Mouse (Mus musculus): Measurements from ENCODE around the gene Ankrd13d. TPM values are rescaled to one million over a fixed set of nuclear protein-coding genes. Genes with fewer than 3 reads are reported as not detected.

Ankrd13d gene
- polyA plus RNA-seq, 1 experiment from 2014 or later: 16.3 TPM

DNA sequence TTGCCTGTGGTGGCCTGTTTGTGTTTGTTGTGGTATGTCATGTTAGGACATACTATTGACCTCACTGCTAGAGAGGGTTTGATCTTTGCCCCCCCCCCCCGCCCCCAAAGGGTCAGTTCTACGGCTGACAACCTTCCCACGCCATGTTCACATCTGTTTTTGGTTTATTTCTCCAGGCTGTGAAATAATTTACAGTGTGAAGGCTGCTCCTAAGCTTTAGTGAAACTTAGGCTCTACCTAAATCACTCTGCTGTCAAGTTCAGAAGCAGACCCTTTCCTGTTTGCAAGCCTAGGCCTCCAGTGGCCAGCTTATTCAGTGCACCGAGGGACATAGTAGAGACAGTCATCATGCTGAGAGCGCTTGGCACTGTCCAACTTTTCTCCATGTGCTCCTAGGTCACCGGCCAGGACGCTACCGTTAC, 42.7 kb downstream of the Ankrd13d start:
- Histone ChIP-seq H3K9ac (ENCODE audit: low read length) (no peak overlapping the region), H3K36me3 (ENCODE audit: control insufficient read depth, insufficient read depth, low read length) (no peaks in the 10 kb centered on the region), H3K9me3 (replicated peaks; ENCODE audit: control insufficient read depth, low read length) (no peaks in the 10 kb centered on the region), H3K27me3 (replicated peaks; ENCODE audit: control insufficient read depth, insufficient read depth, low read length) (no peaks in the 10 kb centered on the region), H3K27ac (ENCODE audit: low read depth, low read length) (no peak overlapping the region), H3K4me2 (ENCODE audit: low read length) (no peak overlapping the region), H3K4me1 (ENCODE audit: control insufficient read depth, insufficient read depth, low read length) (no peaks in the 10 kb centered on the region), H3K4me3 (ENCODE audit: low read depth, low read length) (no peak overlapping the region)
- DNase-seq (ENCODE audit: low spot score) (no peak), ATAC-seq (no peak)
- 81% methylated on average over 8 of the region's 8 CpGs for WGBS

DNA sequence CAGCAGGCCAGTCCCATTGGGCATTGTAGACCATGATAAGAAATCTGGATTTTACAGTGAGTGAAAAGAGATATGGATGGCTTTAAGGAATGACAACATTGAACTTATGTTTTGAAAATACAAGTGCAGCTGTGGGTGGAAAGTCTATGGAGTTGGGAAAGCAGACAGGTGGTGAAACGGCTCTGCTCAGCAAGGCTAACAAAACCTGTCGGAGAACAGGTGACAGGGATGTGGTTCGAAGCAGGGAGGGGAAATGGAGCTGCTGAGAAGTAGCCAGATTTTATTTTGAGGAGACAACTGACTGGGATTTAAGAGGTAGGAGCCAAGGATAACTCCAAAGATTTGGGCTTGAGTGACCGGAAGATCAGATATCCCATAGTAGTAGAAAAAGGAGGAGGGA, 48.4 kb downstream of the Ankrd13d start:
- H3K4me2 ChIP-seq (ENCODE audit: low read length): no peak overlapping the region
- H3K4me1 ChIP-seq (ENCODE audit: control insufficient read depth, insufficient read depth, low read length): peaks cover 7% of the 10 kb centered on the region; the same call in 1 of the 2 replicates
- H3K4me3 ChIP-seq (ENCODE audit: low read depth, low read length): no peak overlapping the region
- no peak overlapping the region for H3K9ac ChIP-seq (ENCODE audit: low read length)
- DNase-seq (ENCODE audit: low spot score) (no peak), ATAC-seq (no peak)
- WGBS: 84% methylated on average over 4 of the region's 4 CpGs
- no peaks in the 10 kb centered on the region; the same call in 1 of the 2 replicates for H3K27me3 ChIP-seq (replicated peaks; ENCODE audit: control insufficient read depth, insufficient read depth, low read length)
- H3K36me3 ChIP-seq (ENCODE audit: control insufficient read depth, insufficient read depth, low read length): no peaks in the 10 kb centered on the region
- H3K9me3 ChIP-seq (replicated peaks; ENCODE audit: control insufficient read depth, low read length): no peaks in the 10 kb centered on the region
- H3K27ac ChIP-seq (ENCODE audit: low read depth, low read length): no peak overlapping the region

GRCm38 (mm10) chr19:4232651-4233050, 50.3 kb downstream of the Ankrd13d start:
- H3K27ac ChIP-seq (ENCODE audit: low read depth, low read length): no peak overlapping the region
- no peaks in the 10 kb centered on the region for H3K36me3 ChIP-seq (ENCODE audit: control insufficient read depth, insufficient read depth, low read length)
- ATAC-seq (no peak), DNase-seq (ENCODE audit: low spot score) (no peak)
- H3K9ac ChIP-seq (ENCODE audit: low read length): no peak overlapping the region; the same call in 1 of the 2 replicates
- no peaks in the 10 kb centered on the region; the same call in 1 of the 2 replicates for H3K27me3 ChIP-seq (replicated peaks; ENCODE audit: control insufficient read depth, insufficient read depth, low read length)
- peaks cover 7% of the 10 kb centered on the region; the same call in 1 of the 2 replicates for H3K4me1 ChIP-seq (ENCODE audit: control insufficient read depth, insufficient read depth, low read length)
- H3K9me3 ChIP-seq (replicated peaks; ENCODE audit: control insufficient read depth, low read length): no peaks in the 10 kb centered on the region
- H3K4me2 ChIP-seq (ENCODE audit: low read length): peak overlapping the region; percentile 75
- WGBS: 81% methylated on average over 7 of the region's 7 CpGs
- H3K4me3 ChIP-seq (ENCODE audit: low read depth, low read length): peak overlapping the region; percentile 57; the same call in 1 of the 2 replicates

DNA sequence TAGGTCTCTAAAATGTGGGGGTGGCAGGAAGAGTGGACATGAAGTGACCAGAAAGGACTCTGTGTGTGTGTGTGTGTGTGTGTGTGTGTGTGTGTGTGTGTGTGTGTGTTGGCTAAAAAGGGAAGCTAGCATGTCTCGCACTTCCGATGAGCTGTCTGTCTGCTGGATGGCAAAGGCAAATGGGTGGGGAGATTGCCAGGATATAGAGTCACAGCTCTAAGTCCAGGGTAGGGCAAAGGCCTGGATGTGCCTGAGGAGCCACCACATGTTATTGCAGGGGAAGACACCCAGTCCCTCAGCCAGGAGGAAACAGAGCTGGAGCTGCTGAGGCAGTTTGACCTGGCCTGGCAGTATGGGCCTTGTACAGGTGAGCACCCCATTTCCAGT, 50.8 kb downstream of the Ankrd13d start:
- Histone ChIP-seq H3K4me2 (ENCODE audit: low read length) (peak overlapping the region; percentile 75), H3K4me3 (ENCODE audit: low read depth, low read length) (peak overlapping the region; percentile 57), H3K9ac (ENCODE audit: low read length) (peak overlapping the region; percentile 68), H3K36me3 (ENCODE audit: control insufficient read depth, insufficient read depth, low read length) (no peaks in the 10 kb centered on the region), H3K27me3 (replicated peaks; ENCODE audit: control insufficient read depth, insufficient read depth, low read length) (no peaks in the 10 kb centered on the region; the same call in 1 of the 2 replicates), H3K9me3 (replicated peaks; ENCODE audit: control insufficient read depth, low read length) (no peaks in the 10 kb centered on the region), H3K27ac (ENCODE audit: low read depth, low read length) (peak overlapping the region; percentile 52; the same call in 1 of the 2 replicates), H3K4me1 (ENCODE audit: control insufficient read depth, insufficient read depth, low read length) (peaks cover 7% of the 10 kb centered on the region; the same call in 1 of the 2 replicates)
- ATAC-seq (0 out of 2 replicates have a peak, but pooled peaks have one; percentile 15), DNase-seq (ENCODE audit: low spot score) (no peak)
- 41% methylated on average over 2 of the region's 2 CpGs for WGBS

DNA sequence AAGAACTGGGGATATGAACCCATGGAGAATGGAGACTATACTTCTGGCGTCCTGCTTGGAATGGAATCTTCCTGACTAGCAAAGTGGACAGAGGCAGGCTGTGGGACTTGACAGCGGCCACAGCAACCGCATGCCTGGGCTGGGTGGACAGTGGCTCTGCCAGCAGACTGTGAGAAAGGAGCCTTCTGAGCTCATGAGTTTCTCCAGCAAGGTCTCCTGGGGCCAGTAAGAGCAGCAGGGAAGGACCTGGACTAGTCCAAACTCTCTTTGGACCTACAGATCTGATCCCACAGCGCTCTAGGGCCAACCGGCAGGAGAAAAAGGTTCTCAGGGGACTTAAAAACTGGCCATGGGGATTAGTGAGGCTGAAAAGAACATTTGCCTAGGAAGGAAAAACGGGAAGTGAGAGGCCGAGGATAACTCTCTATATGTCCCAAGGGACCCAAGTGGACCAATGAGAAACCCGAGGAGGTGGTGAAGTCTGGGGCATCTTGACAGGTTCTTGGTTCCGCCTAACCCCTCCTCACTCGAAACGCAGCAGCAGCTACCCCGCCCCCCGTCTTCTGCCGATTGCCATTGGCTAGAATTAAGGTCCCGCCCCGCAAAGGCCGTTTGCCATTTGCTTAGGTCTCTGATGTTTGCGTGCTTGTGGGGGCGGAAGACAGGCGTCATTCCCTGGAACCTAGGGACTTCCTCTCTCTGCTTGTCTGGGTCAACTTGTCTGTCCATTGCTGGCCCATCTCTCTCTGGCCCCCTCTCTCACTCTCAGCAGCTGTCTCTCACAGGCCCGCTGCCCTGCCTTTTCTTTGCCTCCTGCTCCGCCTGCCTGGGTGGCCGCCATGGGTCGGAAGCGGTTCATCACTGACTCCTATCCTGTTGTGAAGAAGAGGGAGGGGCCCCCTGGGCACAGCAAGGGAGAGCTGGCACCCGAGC, 51.4 kb downstream of the Ankrd13d start, which contains the start of gene Pold4:
Gene Pold4, plus strand, starts transcription at position 647 of the 933 bp plus-strand sequence.
- Histone ChIP-seq H3K4me1 (ENCODE audit: control insufficient read depth, insufficient read depth, low read length) (peaks cover 7% of the 10 kb centered on the region; the same call in 1 of the 2 replicates), H3K4me2 (ENCODE audit: low read length) (peak within 1 kb of the TSS; percentile 75), H3K36me3 (ENCODE audit: control insufficient read depth, insufficient read depth, low read length) (no peaks in the 10 kb centered on the region), H3K9ac (ENCODE audit: low read length) (peak within 1 kb of the TSS; percentile 68), H3K9me3 (replicated peaks; ENCODE audit: control insufficient read depth, low read length) (no peaks in the 10 kb centered on the region), H3K27me3 (replicated peaks; ENCODE audit: control insufficient read depth, insufficient read depth, low read length) (no peaks in the 10 kb centered on the region; the same call in 1 of the 2 replicates), H3K4me3 (ENCODE audit: low read depth, low read length) (peak within 1 kb of the TSS; percentile 57), H3K27ac (ENCODE audit: low read depth, low read length) (peak within 1 kb of the TSS; percentile 52; the same call in 1 of the 2 replicates)
- 13% methylated on average over 26 of the region's 26 CpGs for WGBS
- ATAC-seq (peak; percentile 96), DNase-seq (ENCODE audit: low spot score) (peak; percentile 96)

DNA sequence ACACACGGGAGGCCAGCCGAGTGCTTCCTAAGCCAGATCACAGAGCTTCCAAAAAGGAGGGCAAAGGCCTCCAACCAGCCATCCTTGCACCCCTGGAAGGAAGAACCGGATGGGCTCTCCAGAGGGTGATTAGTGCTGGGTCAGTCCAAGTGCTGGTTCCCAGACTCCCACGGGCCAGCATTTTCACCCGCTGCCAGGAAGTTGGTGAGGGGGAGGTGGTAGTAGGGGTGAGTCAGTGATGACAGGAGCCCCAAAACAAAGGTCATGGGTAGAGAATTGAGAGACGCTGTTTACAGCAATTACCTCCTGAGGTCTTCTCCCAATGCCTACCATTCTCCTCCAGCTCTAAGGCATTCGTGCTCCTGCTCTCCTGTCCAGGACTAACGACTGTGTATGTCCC, 52.5 kb downstream of the Ankrd13d start:
- Histone ChIP-seq H3K36me3 (ENCODE audit: control insufficient read depth, insufficient read depth, low read length) (no peaks in the 10 kb centered on the region), H3K4me1 (ENCODE audit: control insufficient read depth, insufficient read depth, low read length) (peaks cover 7% of the 10 kb centered on the region; the same call in 1 of the 2 replicates), H3K27ac (ENCODE audit: low read depth, low read length) (no peak overlapping the region), H3K9ac (ENCODE audit: low read length) (no peak overlapping the region), H3K4me2 (ENCODE audit: low read length) (no peak overlapping the region), H3K4me3 (ENCODE audit: low read depth, low read length) (no peak overlapping the region), H3K27me3 (replicated peaks; ENCODE audit: control insufficient read depth, insufficient read depth, low read length) (no peaks in the 10 kb centered on the region; the same call in 1 of the 2 replicates), H3K9me3 (replicated peaks; ENCODE audit: control insufficient read depth, low read length) (no peaks in the 10 kb centered on the region)
- WGBS: 64% methylated on average over 8 of the region's 8 CpGs
- no peak for ATAC-seq
- DNase-seq (ENCODE audit: low spot score): no peak

- no peaks in the 10 kb centered on the region; the same call in 1 of the 2 replicates for H3K27me3 ChIP-seq (replicated peaks; ENCODE audit: control insufficient read depth, insufficient read depth, low read length)
- DNase-seq (ENCODE audit: low spot score): no peak
- WGBS: 34% methylated on average over 8 of the region's 9 CpGs
- ATAC-seq: no peak
- H3K36me3 ChIP-seq (ENCODE audit: control insufficient read depth, insufficient read depth, low read length): no peaks in the 10 kb centered on the region
- H3K9ac ChIP-seq (ENCODE audit: low read length): no peak overlapping the region
- no peak overlapping the region for H3K4me2 ChIP-seq (ENCODE audit: low read length)
- peaks cover 7% of the 10 kb centered on the region; the same call in 1 of the 2 replicates for H3K4me1 ChIP-seq (ENCODE audit: control insufficient read depth, insufficient read depth, low read length)
- H3K9me3 ChIP-seq (replicated peaks; ENCODE audit: control insufficient read depth, low read length): no peaks in the 10 kb centered on the region
- no peak overlapping the region for H3K27ac ChIP-seq (ENCODE audit: low read depth, low read length)
- H3K4me3 ChIP-seq (ENCODE audit: low read depth, low read length): no peak overlapping the region
Observed at GRCm38 (mm10) chr19:4229451-4230076, 53.4 kb downstream of the Ankrd13d start.

DNA sequence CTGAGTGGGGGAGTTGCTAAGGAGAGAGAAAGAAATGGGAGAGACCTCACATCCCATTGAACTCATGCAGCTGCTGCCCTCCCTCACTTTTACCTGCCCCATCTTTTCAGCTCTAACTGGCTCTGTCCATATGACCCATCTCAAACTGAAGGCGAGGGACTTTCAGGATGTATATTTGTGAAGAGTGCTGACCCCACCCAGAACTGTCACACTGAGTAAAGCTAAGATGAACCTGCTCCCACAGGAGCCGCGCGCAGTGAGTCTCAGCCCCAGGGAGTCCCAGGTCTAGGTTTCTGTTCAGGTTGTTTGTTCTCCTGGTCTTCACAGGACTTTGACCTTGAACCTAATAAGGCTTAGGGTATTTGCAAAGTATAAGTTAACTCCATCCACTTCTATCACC, 54.0 kb downstream of the Ankrd13d start:
- Histone ChIP-seq H3K4me2 (ENCODE audit: low read length) (no peak overlapping the region), H3K9me3 (replicated peaks; ENCODE audit: control insufficient read depth, low read length) (no peaks in the 10 kb centered on the region), H3K27ac (ENCODE audit: low read depth, low read length) (no peak overlapping the region), H3K4me3 (ENCODE audit: low read depth, low read length) (no peak overlapping the region), H3K27me3 (replicated peaks; ENCODE audit: control insufficient read depth, insufficient read depth, low read length) (no peaks in the 10 kb centered on the region; the same call in 1 of the 2 replicates), H3K9ac (ENCODE audit: low read length) (no peak overlapping the region), H3K4me1 (ENCODE audit: control insufficient read depth, insufficient read depth, low read length) (peaks cover 7% of the 10 kb centered on the region; the same call in 1 of the 2 replicates), H3K36me3 (ENCODE audit: control insufficient read depth, insufficient read depth, low read length) (no peaks in the 10 kb centered on the region)
- DNase-seq (ENCODE audit: low spot score) (no peak), ATAC-seq (no peak)
- WGBS: 74% methylated on average over 4 of the region's 4 CpGs

All from forebrain, embryonic 14.5 days (tissue).